Mouse (Mus musculus) forebrain, embryonic 13.5 days (tissue): ENCODE measurements at regions not wholly inside any gene's neighbourhood (a gene's known extent, or its start where the extent isn't known, plus 50 kb on each side); places are given as distances from the start of the nearest gene placed in this dataset.
"Not testable (repeated sequence)": the region's sequence is repeated elsewhere in the genome, so short reads cannot be mapped to it uniquely, and the experiment has no call there.

ENCODE experiments used
- ATAC-seq: fragments of 200-750 bp; cut with Nextera tagmentation; 2 replicates; pipeline ENCODE4 v1.8.0; 2017
- H3K27ac ChIP-seq: fragments of 300-500 bp; sonication (generic); 2 replicates; pipeline ENCODE4 v1.5.1; 2015; ENCODE audit warnings: inconsistent platforms, mild to moderate bottlenecking, moderate library complexity
- H3K27me3 ChIP-seq: fragments of 300-500 bp; sonication (generic); 2 replicates; pipeline ENCODE4 v1.6.1; 2015; ENCODE audit warnings: mild to moderate bottlenecking, inconsistent platforms
- H3K36me3 ChIP-seq: fragments of 300-500 bp; sonication (generic); 2 replicates; pipeline ENCODE4 v1.6.1; 2015; ENCODE audit warnings: mild to moderate bottlenecking, inconsistent platforms; ENCODE audit not compliant: poor library complexity, severe bottlenecking
- H3K4me1 ChIP-seq: fragments of 300-500 bp; sonication (generic); 2 replicates; pipeline ENCODE4 v1.6.1; 2015; ENCODE audit warnings: inconsistent platforms
- H3K4me2 ChIP-seq: fragments of 300-500 bp; sonication (generic); 2 replicates; pipeline ENCODE4 v1.6.1; 2015; ENCODE audit warnings: inconsistent platforms, mild to moderate bottlenecking, moderate library complexity
- H3K4me3 ChIP-seq: fragments of 300-500 bp; sonication (generic); 2 replicates; pipeline ENCODE4 v1.5.1; 2015; ENCODE audit warnings: mild to moderate bottlenecking, inconsistent platforms
- H3K9ac ChIP-seq: fragments of 300-500 bp; sonication (generic); 2 replicates; pipeline ENCODE4 v1.6.1; 2015; ENCODE audit warnings: mild to moderate bottlenecking, inconsistent platforms
- H3K9me3 ChIP-seq: fragments of 300-500 bp; sonication (generic); replicated peaks from 2 replicates; pipeline ENCODE4 v1.6.1; 2016; ENCODE audit warnings: inconsistent platforms
- WGBS: fragments of 180-500 bp; shearing (Covaris S2); methylation state at CpG from one replicate; pipeline ENCODE4 v1.1.7; 2015; 5-methylcytosine and 5-hydroxymethylcytosine counted together

DNA sequence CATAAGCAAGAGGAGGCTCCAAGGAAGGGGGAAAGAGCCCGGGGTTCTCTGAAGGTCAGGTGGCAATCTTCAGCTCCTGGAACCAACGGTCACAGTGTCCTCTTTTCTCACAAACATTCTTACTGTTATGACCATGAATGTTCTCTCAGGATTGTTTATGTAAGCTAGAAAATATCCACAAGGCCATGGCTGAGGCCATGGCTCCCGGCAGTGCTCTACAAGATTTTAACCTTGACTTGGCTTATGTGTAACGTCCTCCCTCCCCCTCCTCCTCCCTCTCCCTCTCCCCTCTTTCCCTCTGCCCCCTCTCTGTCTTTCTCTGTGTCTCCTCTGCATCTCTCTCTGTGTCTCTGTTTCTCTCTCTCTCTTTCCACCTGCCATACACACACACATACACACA lies 100.5 kb upstream of the Ccdc122 start:
- not testable (repeated sequence) for H3K27ac ChIP-seq, ATAC-seq, H3K4me3 ChIP-seq, H3K27me3 ChIP-seq, H3K4me2 ChIP-seq, H3K4me1 ChIP-seq, H3K36me3 ChIP-seq, H3K9ac ChIP-seq, H3K9me3 ChIP-seq
- WGBS, result 80% methylated on average over 4 of the region's 4 CpGs

DNA sequence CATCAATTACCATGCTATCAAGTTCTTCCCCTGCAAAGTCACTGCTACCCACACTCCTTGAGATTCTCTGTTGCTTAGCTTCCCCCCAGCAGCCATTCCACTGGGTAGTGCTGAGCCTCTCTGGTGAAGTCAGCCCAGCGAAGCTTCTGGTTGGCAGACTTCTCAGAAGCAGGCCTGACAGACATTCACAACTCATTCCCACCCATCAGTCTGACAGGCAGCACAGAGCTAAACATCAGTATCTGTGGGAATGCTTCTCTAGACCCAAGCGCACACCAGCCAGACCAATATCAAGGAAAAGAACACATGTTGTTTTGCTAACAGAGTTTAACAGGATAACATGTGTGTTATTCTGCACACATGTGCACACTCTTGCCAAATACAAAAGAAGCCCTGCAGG lies 101.1 kb upstream of the Ccdc122 start:
- Histone ChIP-seq H3K9ac (no peak overlapping the region), H3K27me3 (no peaks in the 10 kb centered on the region), H3K9me3 (no peaks in the 10 kb centered on the region), H3K4me1 (no peaks in the 10 kb centered on the region), H3K4me2 (no peak overlapping the region), H3K27ac (no peak overlapping the region), H3K36me3 (no peaks in the 10 kb centered on the region), H3K4me3 (no peak overlapping the region)
- no peak for ATAC-seq
- 81% methylated on average over 2 of the region's 2 CpGs for whole genome bisulfite sequencing

DNA sequence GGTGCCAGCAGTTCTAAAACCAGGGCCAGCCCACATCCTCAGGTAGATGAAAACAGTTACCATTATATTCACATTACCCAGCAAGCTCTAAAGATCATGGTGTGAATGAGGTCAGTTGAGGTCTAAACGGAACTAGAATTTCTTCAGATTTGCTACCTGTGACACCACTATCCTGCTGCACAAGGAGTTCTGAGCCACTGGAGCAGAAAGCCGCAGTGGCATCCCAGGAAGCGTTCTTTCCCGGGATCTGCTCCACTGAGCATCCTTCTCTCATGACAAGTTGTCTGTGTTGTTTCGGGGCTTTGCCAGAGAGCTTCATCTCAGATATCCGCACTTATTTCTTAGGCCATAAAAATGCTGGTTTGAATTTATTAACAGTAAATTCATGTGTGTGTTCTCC lies 103.7 kb upstream of the Ccdc122 start:
- Histone ChIP-seq H3K4me1 (no peaks in the 10 kb centered on the region), H3K27ac (no peak overlapping the region), H3K27me3 (no peaks in the 10 kb centered on the region), H3K4me2 (no peak overlapping the region), H3K36me3 (no peaks in the 10 kb centered on the region), H3K4me3 (no peak overlapping the region), H3K9me3 (no peaks in the 10 kb centered on the region), H3K9ac (no peak overlapping the region)
- WGBS, result 91% methylated on average over 6 of the region's 6 CpGs
- no peak for ATAC-seq

DNA sequence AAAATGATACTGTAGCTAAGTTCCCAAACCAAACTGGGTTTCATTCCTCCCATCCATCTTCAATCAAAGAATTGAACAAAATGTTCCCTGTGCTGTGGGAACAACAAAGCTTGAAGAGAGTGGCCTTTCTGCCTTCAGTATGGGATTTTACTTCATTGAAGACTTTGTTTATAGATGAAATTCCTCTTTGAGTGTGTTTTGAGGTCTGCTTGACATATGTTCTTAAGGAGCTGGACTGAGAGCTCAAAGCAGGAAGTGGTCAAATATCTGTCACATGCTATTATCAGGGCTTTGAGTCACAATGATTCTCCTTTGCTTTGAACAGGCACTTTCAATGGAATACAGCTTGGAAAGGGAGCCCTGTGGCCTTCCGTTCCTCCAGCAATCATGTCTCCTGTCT lies 105.2 kb upstream of the Ccdc122 start:
- Histone ChIP-seq H3K4me1 (no peaks in the 10 kb centered on the region), H3K27me3 (no peaks in the 10 kb centered on the region), H3K9me3 (no peaks in the 10 kb centered on the region), H3K4me3 (no peak overlapping the region), H3K4me2 (no peak overlapping the region), H3K36me3 (no peaks in the 10 kb centered on the region), H3K9ac (no peak overlapping the region), H3K27ac (no peak overlapping the region)
- no peak for ATAC-seq
- 74% methylated on average over 1 of the region's 1 CpGs for WGBS

DNA sequence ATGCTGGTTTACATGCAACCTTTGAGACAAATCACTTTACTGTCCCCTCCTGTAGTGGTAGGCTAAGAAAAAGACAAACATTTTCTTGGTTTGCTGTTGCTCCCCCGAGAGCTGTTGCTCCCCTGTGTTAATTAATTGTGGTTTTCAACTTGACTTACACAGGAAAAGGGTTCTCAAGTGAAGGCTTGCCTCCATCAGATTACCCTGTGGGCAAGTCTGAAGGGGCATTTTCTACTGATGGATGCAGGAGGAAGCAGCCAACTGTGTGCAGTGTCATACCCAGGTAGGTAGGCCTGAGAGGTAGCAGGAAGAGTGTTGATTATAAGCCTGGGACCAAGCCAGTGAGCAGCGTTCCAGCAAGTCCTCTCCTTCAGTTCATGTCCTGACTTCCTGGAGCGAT lies 107.0 kb upstream of the Ccdc122 start:
- no peak overlapping the region for H3K9ac ChIP-seq
- no peaks in the 10 kb centered on the region for H3K9me3 ChIP-seq
- WGBS, result 85% methylated on average over 3 of the region's 3 CpGs
- H3K4me2 ChIP-seq, result no peak overlapping the region
- no peaks in the 10 kb centered on the region for H3K4me1 ChIP-seq
- H3K4me3 ChIP-seq, result no peak overlapping the region
- no peaks in the 10 kb centered on the region for H3K36me3 ChIP-seq
- no peak for ATAC-seq
- no peak overlapping the region for H3K27ac ChIP-seq
- no peaks in the 10 kb centered on the region for H3K27me3 ChIP-seq

DNA sequence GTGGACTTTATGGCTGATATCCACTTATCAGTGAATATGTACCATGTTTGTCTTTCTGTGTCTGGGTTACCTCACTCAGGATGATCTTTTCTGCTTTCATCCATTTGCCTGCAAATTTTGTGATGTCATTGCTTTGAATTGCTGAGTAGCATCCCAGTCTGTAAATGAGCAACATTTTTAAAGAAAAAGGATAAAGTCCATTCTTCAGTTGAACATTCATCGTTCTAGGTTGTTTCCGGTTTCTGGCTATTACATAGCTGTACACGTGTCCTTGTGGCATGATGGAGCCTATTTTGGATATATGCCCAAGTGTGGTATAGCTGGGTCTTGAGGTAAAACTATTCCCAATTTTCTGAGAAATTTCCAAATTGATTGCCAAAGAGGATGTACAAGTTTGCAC lies 107.9 kb upstream of the Ccdc122 start:
- no peaks in the 10 kb centered on the region for H3K27me3 ChIP-seq
- no peak for ATAC-seq
- no peak overlapping the region for H3K4me3 ChIP-seq
- WGBS, result 95% methylated on average over 3 of the region's 3 CpGs
- H3K4me2 ChIP-seq, result no peak overlapping the region
- no peaks in the 10 kb centered on the region for H3K9me3 ChIP-seq
- no peak overlapping the region for H3K9ac ChIP-seq
- H3K4me1 ChIP-seq, result no peaks in the 10 kb centered on the region
- no peak overlapping the region for H3K27ac ChIP-seq
- H3K36me3 ChIP-seq, result no peaks in the 10 kb centered on the region

DNA sequence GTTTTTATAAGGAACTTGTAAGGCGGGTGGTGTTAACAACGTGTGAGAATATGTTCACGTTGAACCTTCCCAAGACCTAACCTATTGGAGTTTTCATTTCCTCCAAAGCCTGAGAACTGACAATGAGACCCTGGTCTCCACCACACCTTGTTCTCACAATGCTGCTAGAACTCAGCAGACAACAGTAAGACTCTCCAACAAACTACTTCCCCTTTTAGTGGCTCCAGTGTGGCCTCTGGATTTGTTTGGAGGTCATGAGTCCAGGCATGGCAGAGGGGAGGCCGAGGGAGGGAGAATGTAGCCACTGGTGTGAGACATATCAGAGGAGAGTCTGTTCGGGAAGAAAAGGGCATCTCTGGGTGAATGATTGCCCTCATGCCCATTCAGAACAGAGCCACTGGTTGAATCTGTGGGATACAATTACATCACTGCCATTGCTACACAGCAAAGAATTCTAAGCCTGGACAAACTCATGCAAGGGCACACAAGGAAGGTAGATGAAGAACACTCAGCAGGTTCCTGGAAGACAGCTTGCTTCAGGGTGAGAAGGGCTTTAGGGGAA lies 109.2 kb upstream of the Ccdc122 start:
- ATAC-seq, result no peak
- H3K9ac ChIP-seq, result no peak overlapping the region
- no peaks in the 10 kb centered on the region for H3K4me1 ChIP-seq
- 83% methylated on average over 5 of the region's 5 CpGs for WGBS
- no peaks in the 10 kb centered on the region for H3K9me3 ChIP-seq
- no peaks in the 10 kb centered on the region for H3K36me3 ChIP-seq
- no peak overlapping the region for H3K27ac ChIP-seq
- no peaks in the 10 kb centered on the region for H3K27me3 ChIP-seq
- no peak overlapping the region for H3K4me3 ChIP-seq
- no peak overlapping the region for H3K4me2 ChIP-seq

DNA sequence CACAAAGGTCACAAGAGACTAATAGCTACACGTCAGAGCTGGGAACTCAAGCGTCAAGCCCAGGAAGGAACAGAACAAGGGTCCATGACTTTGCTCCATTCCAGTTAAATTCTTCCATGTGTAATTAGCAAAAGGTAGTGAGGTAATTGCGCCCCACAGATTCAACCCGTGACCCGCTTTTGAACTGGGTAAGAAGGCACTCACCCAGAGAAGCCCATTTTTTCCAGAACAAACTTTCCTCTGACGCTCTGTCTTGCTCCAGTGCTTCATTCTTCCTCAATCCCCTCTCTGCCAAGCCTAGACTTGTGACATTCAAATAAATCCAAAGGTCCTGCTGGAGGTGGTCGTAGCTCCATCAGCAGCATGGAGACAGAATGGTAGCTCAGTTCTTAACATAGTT lies 110.2 kb upstream of the Ccdc122 start:
- Histone ChIP-seq H3K9me3 (no peaks in the 10 kb centered on the region), H3K4me2 (no peak overlapping the region), H3K27ac (no peak overlapping the region), H3K4me1 (no peaks in the 10 kb centered on the region), H3K36me3 (no peaks in the 10 kb centered on the region), H3K4me3 (no peak overlapping the region), H3K9ac (no peak overlapping the region), H3K27me3 (no peaks in the 10 kb centered on the region)
- WGBS, result 83% methylated on average over 7 of the region's 7 CpGs
- no peak for ATAC-seq

DNA sequence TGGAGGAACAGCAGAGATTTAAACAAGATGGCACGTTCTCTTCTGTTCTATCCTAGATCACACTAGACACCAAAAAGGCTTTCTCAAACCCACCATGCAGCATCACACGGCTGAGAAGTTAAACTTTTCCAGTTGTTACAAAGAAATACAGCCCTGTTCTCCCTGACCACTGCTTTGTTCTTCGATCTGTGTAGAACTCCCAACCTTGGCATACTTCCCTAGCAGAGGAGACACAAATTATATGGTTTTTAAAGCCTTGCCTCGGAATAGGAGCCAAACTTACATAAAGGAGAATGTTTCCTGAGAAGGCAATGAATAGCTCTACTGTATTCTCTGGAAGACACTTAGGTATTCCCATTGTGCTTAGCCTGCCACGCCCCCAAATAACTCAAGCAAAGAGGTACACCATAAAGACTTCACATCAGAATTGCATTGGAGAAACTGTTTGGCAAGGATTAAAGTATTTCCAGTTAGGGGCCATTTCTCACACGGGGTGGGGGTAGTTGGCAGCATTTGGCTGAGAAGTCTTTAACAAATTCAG lies 114.1 kb upstream of the Ccdc122 start:
- Histone ChIP-seq H3K27ac (no peak overlapping the region), H3K4me2 (no peak overlapping the region), H3K27me3 (no peaks in the 10 kb centered on the region), H3K9me3 (no peaks in the 10 kb centered on the region), H3K4me3 (no peak overlapping the region), H3K36me3 (no peaks in the 10 kb centered on the region), H3K4me1 (no peaks in the 10 kb centered on the region), H3K9ac (no peak overlapping the region)
- no peak for ATAC-seq
- WGBS, result 75% methylated on average over 6 of the region's 6 CpGs

DNA sequence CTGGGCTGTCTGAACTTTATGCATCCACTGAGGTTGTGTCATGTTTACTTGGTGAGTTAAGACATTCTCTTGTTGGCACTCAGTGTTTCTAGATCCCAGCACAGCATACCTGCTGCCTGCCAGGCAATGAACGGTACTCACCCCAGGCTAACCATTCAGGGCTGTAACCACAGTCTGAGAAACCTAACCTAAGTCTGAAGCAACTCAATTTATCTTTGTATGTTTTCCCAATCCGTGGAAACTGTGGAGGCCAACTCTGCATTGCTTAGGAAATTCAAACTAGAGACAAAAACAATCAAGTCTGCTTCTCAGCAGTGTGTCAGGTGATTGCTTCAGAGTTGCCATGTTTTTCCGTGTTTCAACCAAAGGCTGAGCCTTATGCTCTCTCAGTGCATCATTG lies 118.5 kb upstream of the Ccdc122 start:
- 82% methylated on average over 3 of the region's 3 CpGs for WGBS
- Histone ChIP-seq H3K4me3 (no peak overlapping the region), H3K36me3 (no peaks in the 10 kb centered on the region), H3K4me1 (no peaks in the 10 kb centered on the region), H3K27me3 (no peaks in the 10 kb centered on the region), H3K9me3 (no peaks in the 10 kb centered on the region), H3K4me2 (no peak overlapping the region), H3K9ac (no peak overlapping the region), H3K27ac (no peak overlapping the region)
- no peak for ATAC-seq

DNA sequence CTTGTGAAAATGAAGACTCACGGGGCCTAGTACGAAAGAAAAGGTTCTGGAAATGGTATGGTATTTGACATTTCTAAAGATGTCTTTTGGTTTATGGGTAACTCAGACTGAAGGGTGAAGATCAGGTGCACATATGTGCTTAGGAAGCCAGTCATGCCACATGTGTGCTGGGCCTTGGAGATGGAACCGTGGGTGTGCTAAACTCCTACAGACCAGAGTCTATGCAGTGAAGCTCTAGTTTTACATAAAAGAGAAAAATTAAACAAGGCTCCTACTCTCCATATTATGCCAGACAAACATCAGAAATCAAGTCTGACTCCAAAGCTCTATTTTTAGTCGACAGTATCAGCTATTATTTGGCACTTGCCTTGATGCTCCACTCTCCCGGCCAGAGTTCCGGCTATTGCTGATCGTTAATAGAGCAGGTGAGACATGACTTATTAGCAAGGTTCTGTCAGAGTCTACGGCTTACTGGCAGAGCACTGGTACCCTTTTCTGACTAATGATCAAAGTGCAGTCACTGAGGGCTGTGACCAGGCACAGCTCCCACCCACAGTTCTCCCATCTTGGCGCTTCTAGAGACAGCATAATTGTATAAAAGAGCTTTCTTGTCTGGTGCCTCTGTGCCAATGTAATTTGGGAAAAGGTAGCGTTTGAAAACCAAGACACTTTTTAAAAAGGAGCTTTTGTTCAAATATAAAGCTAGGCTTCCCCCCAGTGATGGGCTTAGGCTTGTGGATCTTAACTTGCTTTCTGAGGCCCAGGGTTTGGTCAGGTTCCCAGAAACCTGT lies 119.2 kb upstream of the Ccdc122 start:
- H3K4me2 ChIP-seq, result no peak overlapping the region
- ATAC-seq, result no peak
- H3K4me3 ChIP-seq, result no peak overlapping the region
- no peaks in the 10 kb centered on the region for H3K27me3 ChIP-seq
- H3K4me1 ChIP-seq, result no peaks in the 10 kb centered on the region
- H3K9ac ChIP-seq, result no peak overlapping the region
- no peaks in the 10 kb centered on the region for H3K36me3 ChIP-seq
- H3K27ac ChIP-seq, result no peak overlapping the region
- H3K9me3 ChIP-seq, result no peaks in the 10 kb centered on the region
- WGBS, result 79% methylated on average over 10 of the region's 10 CpGs

DNA sequence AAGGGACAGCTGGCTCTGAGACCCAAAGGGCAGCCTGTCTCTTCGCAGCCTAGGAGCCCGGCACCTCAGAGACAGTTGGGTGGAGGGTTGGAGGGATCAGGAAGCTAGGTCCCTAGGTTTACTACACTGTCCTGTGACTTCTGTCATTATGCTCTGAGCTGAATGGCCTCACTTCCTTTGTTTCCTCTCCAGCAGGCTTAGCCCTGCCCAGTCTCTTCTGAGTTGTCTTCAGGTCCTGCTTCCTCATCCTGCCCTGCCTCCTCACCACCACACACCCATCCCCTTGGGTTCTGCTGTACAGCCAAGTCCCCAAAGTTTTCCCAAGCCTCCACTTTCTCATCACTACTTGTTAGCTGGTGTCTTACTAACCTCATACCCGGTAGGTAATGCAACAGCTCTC lies 122.7 kb upstream of the Ccdc122 start:
- Histone ChIP-seq H3K27ac (no peak overlapping the region), H3K9ac (no peak overlapping the region), H3K27me3 (no peaks in the 10 kb centered on the region), H3K36me3 (no peaks in the 10 kb centered on the region), H3K4me1 (no peaks in the 10 kb centered on the region), H3K4me2 (no peak overlapping the region), H3K4me3 (no peak overlapping the region), H3K9me3 (no peaks in the 10 kb centered on the region)
- WGBS, result 91% methylated on average over 3 of the region's 3 CpGs
- no peak for ATAC-seq
